Comparison of ENCODE assay signal across 18 mouse cellular contexts in genomic region chr7:134188565-134188964, GRCm38 (mm10). TPM values are rescaled to one million over a fixed set of nuclear protein-coding genes. Genes with fewer than 3 reads are reported as not detected.
DNase-seq lines count a peak whose midpoint lies in the region; ATAC-seq and TF ChIP-seq lines count a peak whose summit lies in the region.
"Had no signal": no experiment of that assay in that cellular context is flagged by ENCODE, and none has a peak within 500 bp of the region (broad histone marks: within the 10 kb centered on the region; RNA-seq: fewer than 3 reads in every experiment).

No protein-coding gene starts in this region.

- no peak overlapping the region for H3K27ac ChIP-seq in kidney, embryonic 15.5 days
- no peak overlapping the region for H3K27ac ChIP-seq in midbrain, embryonic 14.5 days (replicated peaks; ENCODE audit: low read depth, low read length)
- H3K27ac ChIP-seq: forebrain, embryonic 15.5 days; heart, embryonic 10.5 days; hindbrain, embryonic 14.5 days; limb, embryonic 15.5 days; midbrain, embryonic 12.5 days had no signal

- no peak overlapping the region for H3K4me2 ChIP-seq in kidney, embryonic 15.5 days
- no peak overlapping the region for H3K4me2 ChIP-seq in midbrain, embryonic 14.5 days (ENCODE audit: low read length)
- H3K4me2 ChIP-seq: forebrain, embryonic 15.5 days; hindbrain, embryonic 14.5 days; limb, embryonic 15.5 days; midbrain, embryonic 12.5 days had no signal

- H3K4me3 ChIP-seq in kidney, embryonic 15.5 days (replicated peaks): no peak overlapping the region
- H3K4me3 ChIP-seq in midbrain, embryonic 14.5 days (replicated peaks; ENCODE audit: low read depth, low read length): no peak overlapping the region
- H3K4me3 ChIP-seq: erythroblast, embryonic 14.5 days; forebrain, embryonic 15.5 days; heart, embryonic 10.5 days; limb, embryonic 15.5 days; midbrain, embryonic 12.5 days had no signal

- peak; percentile 24 for DNase-seq in kidney, adult 11 months
- peak; percentile 28 for DNase-seq in ovary, postnatal 36 days (ENCODE audit: low spot score)
- no peak for DNase-seq in ovary, postnatal 10 days (ENCODE audit: low spot score)
- DNase-seq in brain, embryonic 14.5 days (ENCODE audit: low read depth): peak; percentile 27
- peak; percentile 37 to 65 for DNase-seq in kidney, postnatal 36 days
- no peak for DNase-seq in spleen, adult 12 weeks (ENCODE audit: low spot score)
- DNase-seq in midbrain, embryonic 14.5 days: no peak
- DNase-seq: cerebellum, adult 11 months; cerebellum, postnatal 36 days; thymus, postnatal 25 days had no signal

- TF ChIP-seq POLR2A in brain, embryonic 14.5 days (IDR thresholded peaks at IDR 0.05; ENCODE audit: borderline replicate concordance, extremely low read depth, insufficient read depth, insufficient read length, poor library complexity, severe bottlenecking): no peak

- H3K4me1 ChIP-seq in kidney, embryonic 15.5 days: 0 out of 2 replicates have a peak, but pooled peaks cover 4% of the 10 kb centered on the region
- H3K4me1 ChIP-seq in midbrain, embryonic 14.5 days (ENCODE audit: control insufficient read depth, insufficient read depth, low read length): no peaks in the 10 kb centered on the region
- H3K4me1 ChIP-seq: midbrain, embryonic 12.5 days had no signal

- H3K9ac ChIP-seq in kidney, embryonic 15.5 days: no peak overlapping the region
- no peak overlapping the region for H3K9ac ChIP-seq in midbrain, embryonic 14.5 days (replicated peaks; ENCODE audit: low read length)
- H3K9ac ChIP-seq: forebrain, embryonic 15.5 days; hindbrain, embryonic 14.5 days; limb, embryonic 15.5 days; midbrain, embryonic 12.5 days had no signal

- TF ChIP-seq CTCF in brain, embryonic 14.5 days (IDR thresholded peaks at IDR 0.05; ENCODE audit: borderline replicate concordance, extremely low read depth, insufficient read depth, insufficient read length): no peak

- no peaks in the 10 kb centered on the region; the same call in 1 of the 2 replicates for H3K36me3 ChIP-seq in kidney, embryonic 15.5 days
- no peaks in the 10 kb centered on the region for H3K36me3 ChIP-seq in midbrain, embryonic 14.5 days (ENCODE audit: control insufficient read depth, insufficient read depth, low read length)
- H3K36me3 ChIP-seq: forebrain, embryonic 15.5 days; limb, embryonic 15.5 days; midbrain, embryonic 12.5 days had no signal

- WGBS in kidney, embryonic 15.5 days: 80% methylated on average over 6 of the region's 6 CpGs
- 78% methylated on average over 6 of the region's 6 CpGs for WGBS in midbrain, embryonic 14.5 days

- H3K27me3 ChIP-seq in kidney, embryonic 15.5 days: no peaks in the 10 kb centered on the region
- no peaks in the 10 kb centered on the region for H3K27me3 ChIP-seq in midbrain, embryonic 14.5 days (ENCODE audit: control insufficient read depth, insufficient read depth, low read length)
- H3K27me3 ChIP-seq: forebrain, embryonic 15.5 days; limb, embryonic 15.5 days; midbrain, embryonic 12.5 days had no signal

- no peaks in the 10 kb centered on the region for H3K9me3 ChIP-seq in kidney, embryonic 15.5 days (replicated peaks)
- H3K9me3 ChIP-seq in midbrain, embryonic 14.5 days (ENCODE audit: control insufficient read depth, low read length): no peaks in the 10 kb centered on the region
- H3K9me3 ChIP-seq: forebrain, embryonic 15.5 days; heart, embryonic 10.5 days; limb, embryonic 15.5 days had no signal

- ATAC-seq in kidney, embryonic 15.5 days (replicated peaks; ENCODE audit: low FRiP score): no peak
- no peak for ATAC-seq in midbrain, embryonic 14.5 days (ENCODE audit: low FRiP score, low TSS enrichment)
- ATAC-seq: forebrain, embryonic 15.5 days; intestine, postnatal 0 days had no signal

RNA-seq across cellular contexts. Expression of gene Adam12, which starts 43.4 kb away (rescaled TPM):
- 4.6 and 6.8 TPM in 2 replicates for polyA plus RNA-seq in kidney, embryonic 15.5 days (2015; fragmentation: Nextera tagmentation; extraction: Ambion mirVana)
- polyA plus RNA-seq in brain, embryonic 14.5 days (2012; rRNA removed): 3.5 and 6.3 TPM in 2 replicates
- polyA plus RNA-seq in midbrain, embryonic 14.5 days (2014; fragmentation: Nextera tagmentation; extraction: Ambion mirVana): 0.76 and 3.4 TPM in 2 replicates

Comparison
In these comparisons a context has a peak if more than half of its experiments do, and no peak if none do; other contexts are left out.
1. DNase-seq: peak in kidney, adult 11 months (single experiment), ovary, postnatal 36 days (single experiment), brain, embryonic 14.5 days (single experiment) and kidney, postnatal 36 days (2 of 2); none in ovary, postnatal 10 days (single experiment), spleen, adult 12 weeks (single experiment) and midbrain, embryonic 14.5 days (single experiment).